Mouse (Mus musculus) heart, postnatal 25 days (tissue): ENCODE measurements around the gene Gm17087. TPM values are rescaled to one million over a fixed set of nuclear protein-coding genes. Genes with fewer than 3 reads are reported as not detected.
A peak's percentile ranks its signal among the peaks of the same experiment; 100 is the strongest.

Source experiments
- DNase-seq: peaks from one replicate; pipeline ENCODE4 v3.0.0; 2022; ENCODE audit warnings: low spot score
- intact Hi-C: fragments of 180-260 bp; cut with DNase I; formaldehyde crosslinking; loops from one replicate; pipeline ENCODE4 v1.15.1; 2025
- total RNA-seq, 2 experiments: library from RNA; stranded (reverse); gene quantifications; 2 replicates each; pipeline ENCODE4 v1.2.3; 2021

Gene Gm17087
- total RNA-seq, 2 experiments from 2014 or later, result not detected

- no peak for DNase-seq
- intact Hi-C loops, result no loop called here
Measured at GRCm38 (mm10) chr17:8551641-8552040, 15.1 kb downstream of the Gm17087 start.

GRCm38 (mm10) chr17:8548733-8549132 lies 18.0 kb downstream of the Gm17087 start:
- intact Hi-C loops, result no loop called here
- no peak for DNase-seq

- no peak for DNase-seq
- intact Hi-C loops, result no loop called here
Measured at GRCm38 (mm10) chr17:8546366-8546765, 20.4 kb downstream of the Gm17087 start.

GRCm38 (mm10) chr17:8541974-8542538 lies 24.7 kb downstream of the Gm17087 start:
- no peak for DNase-seq

GRCm38 (mm10) chr17:8538102-8538501 lies 28.6 kb downstream of the Gm17087 start:
- intact Hi-C loops, result no loop called here
- DNase-seq, result no peak

More at GRCm38 (mm10) chr17:8541974-8542538, 24.7 kb downstream of the Gm17087 start:
- intact Hi-C loops, result no loop called here

GRCm38 (mm10) chr17:8536522-8536921 lies 30.2 kb downstream of the Gm17087 start:
- intact Hi-C loops, result no loop called here
- no peak for DNase-seq

GRCm38 (mm10) chr17:8533828-8534227 lies 32.9 kb downstream of the Gm17087 start:
- intact Hi-C loops, result no loop called here
- DNase-seq, result no peak

GRCm38 (mm10) chr17:8532609-8533008 lies 34.1 kb downstream of the Gm17087 start:
- no peak for DNase-seq
- intact Hi-C loops, result no loop called here

- DNase-seq, result no peak
- intact Hi-C loops, result no loop called here
Measured at GRCm38 (mm10) chr17:8528641-8529040, 38.1 kb downstream of the Gm17087 start.

GRCm38 (mm10) chr17:8526815-8527261 lies 39.9 kb downstream of the Gm17087 start:
- no peak for DNase-seq
- intact Hi-C loops, result no loop called here

- no peak for DNase-seq
- intact Hi-C loops, result no loop called here
Measured at GRCm38 (mm10) chr17:8525971-8526740, 40.6 kb downstream of the Gm17087 start.

GRCm38 (mm10) chr17:8525225-8525721 lies 41.5 kb downstream of the Gm17087 start, which contains the start of gene Pde10a:
TSS of gene Pde10a (plus strand) at chr17:8525372.
- intact Hi-C loops, result no loop called here
- no peak for DNase-seq

GRCm38 (mm10) chr17:8524387-8525165 lies 42.2 kb downstream of the Gm17087 start:
- intact Hi-C loops, result loop anchor here (1.0 kb wide), 1 partner anchor 14 kb away; no protein-coding TSS in a partner anchor
- DNase-seq, result peak; percentile 75

GRCm38 (mm10) chr17:8523986-8524385 lies 42.8 kb downstream of the Gm17087 start:
- DNase-seq, result no peak
- intact Hi-C loops, result loop anchor here (1.0 kb wide), 1 partner anchor 14 kb away; no protein-coding TSS in a partner anchor

- no peak for DNase-seq
- intact Hi-C loops, result no loop called here
Measured at GRCm38 (mm10) chr17:8516006-8516405, 50.7 kb downstream of the Gm17087 start.

Other genes starting within 250 kb of the Gm17087 start
- under 1 TPM; 0.25 to 0.44 TPM for gene Prr18, start 229.5 kb downstream of the Gm17087 start, total RNA-seq
- gene T2, start 211.0 kb downstream of the Gm17087 start, total RNA-seq, result under 1 TPM; 0.31 to 0.47 TPM
- gene T, start 132.5 kb downstream of the Gm17087 start, total RNA-seq, result not detected
- 1 to 10 TPM; 2.5 to 4.5 TPM for gene Pde10a, start 41.6 kb downstream of the Gm17087 start, total RNA-seq